Mouse (Mus musculus) embryonic facial prominence, embryonic 13.5 days (tissue): Measurements from ENCODE around the gene Galnt9. TPM values are rescaled to one million over a fixed set of nuclear protein-coding genes. Genes with fewer than 3 reads are reported as not detected.

ENCODE experiments used
- ATAC-seq: fragments of 200-750 bp; cut with Nextera tagmentation; 2 replicates; pipeline ENCODE4 v1.8.0; 2017; ENCODE audit warnings: low read depth; ENCODE audit not compliant: insufficient number of reproducible peaks, insufficient read depth, low FRiP score, low TSS enrichment
- H3K27ac ChIP-seq: fragments of 300-500 bp; sonication (generic); 2 replicates; pipeline ENCODE4 v1.5.1; 2015; ENCODE audit warnings: moderate library complexity, mild to moderate bottlenecking, inconsistent platforms
- H3K27me3 ChIP-seq: fragments of 300-500 bp; sonication (generic); 2 replicates; pipeline ENCODE4 v1.6.1; 2015; ENCODE audit warnings: mild to moderate bottlenecking, inconsistent platforms
- H3K36me3 ChIP-seq: fragments of 300-500 bp; sonication (generic); 2 replicates; pipeline ENCODE4 v1.6.1; 2015; ENCODE audit warnings: mild to moderate bottlenecking, inconsistent platforms
- H3K4me1 ChIP-seq: fragments of 300-500 bp; sonication (generic); 2 replicates; pipeline ENCODE4 v1.6.1; 2015; ENCODE audit warnings: inconsistent platforms
- H3K4me2 ChIP-seq: fragments of 300-500 bp; sonication (generic); 2 replicates; pipeline ENCODE4 v1.6.1; 2015; ENCODE audit warnings: moderate library complexity, mild to moderate bottlenecking, inconsistent platforms
- H3K4me3 ChIP-seq: fragments of 300-500 bp; sonication (generic); 2 replicates; pipeline ENCODE4 v1.5.1; 2015; ENCODE audit warnings: mild to moderate bottlenecking, inconsistent platforms
- H3K9ac ChIP-seq: fragments of 300-500 bp; sonication (generic); 2 replicates; pipeline ENCODE4 v1.6.1; 2015; ENCODE audit warnings: mild to moderate bottlenecking, inconsistent platforms
- H3K9me3 ChIP-seq: fragments of 300-500 bp; sonication (generic); 2 replicates; pipeline ENCODE4 v1.6.1; 2016; ENCODE audit warnings: inconsistent platforms
- WGBS: fragments of 180-500 bp; shearing (Covaris S2); methylation state at CpG from one replicate; pipeline ENCODE4 v1.1.7; 2015; ENCODE audit warnings: mixed read lengths; 5-methylcytosine and 5-hydroxymethylcytosine counted together
- polyA plus RNA-seq: library from polyadenylated mRNA; unstranded; fragments of >200 nt; fragmentation: Nextera tagmentation; extraction: Ambion mirVana; gene quantifications from 2 replicates; pipeline ENCODE4 v1.2.1, GENCODE M21; 2015

Galnt9 gene
- polyA plus RNA-seq, 1 experiment from 2014 or later = 1.0 TPM

- H3K4me2 ChIP-seq = no peak overlapping the region
- no peak overlapping the region for H3K4me3 ChIP-seq
- H3K9me3 ChIP-seq = no peaks in the 10 kb centered on the region
- H3K4me1 ChIP-seq = no peaks in the 10 kb centered on the region
- no peak for ATAC-seq
- H3K27me3 ChIP-seq = peaks cover 8% of the 10 kb centered on the region
- WGBS = 53% methylated on average over 2 of the region's 2 CpGs
- H3K27ac ChIP-seq = no peak overlapping the region
- no peaks in the 10 kb centered on the region for H3K36me3 ChIP-seq
- no peak overlapping the region for H3K9ac ChIP-seq
These were observed 11.0 kb downstream of the Galnt9 start for GRCm38 (mm10) chr5:110555198-110555597.

- no peaks in the 10 kb centered on the region for H3K9me3 ChIP-seq
- ATAC-seq = no peak
- no peaks in the 10 kb centered on the region for H3K4me1 ChIP-seq
- H3K4me3 ChIP-seq = no peak overlapping the region
- WGBS = 12% methylated on average over 8 of the region's 8 CpGs
- no peaks in the 10 kb centered on the region for H3K36me3 ChIP-seq
- no peak overlapping the region for H3K4me2 ChIP-seq
- H3K27me3 ChIP-seq = no peaks in the 10 kb centered on the region
- H3K27ac ChIP-seq = no peak overlapping the region
- H3K9ac ChIP-seq = no peak overlapping the region
These were observed 14.2 kb downstream of the Galnt9 start for GRCm38 (mm10) chr5:110558368-110558767.

DNA sequence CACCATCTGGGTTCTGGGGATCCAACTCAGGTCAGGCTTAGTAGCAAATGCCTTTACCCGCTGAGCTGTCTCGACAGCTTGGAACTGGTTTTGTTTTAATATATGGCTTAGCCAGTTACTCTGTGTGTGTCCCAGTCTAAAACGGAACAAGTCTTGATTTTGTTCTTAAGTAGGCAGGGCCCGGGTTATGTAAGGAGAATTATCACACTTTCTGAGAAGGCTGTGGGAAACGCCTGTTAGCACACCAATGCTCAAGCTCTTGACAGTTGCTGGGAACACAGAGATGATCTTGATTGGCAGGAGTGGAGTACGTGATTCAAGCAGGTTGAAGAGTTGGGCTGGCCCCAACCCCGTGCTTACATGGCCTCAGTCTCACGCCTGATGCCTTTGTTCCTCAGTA, 15.5 kb downstream of the Galnt9 start:
- ATAC-seq = no peak
- no peak overlapping the region for H3K9ac ChIP-seq
- H3K36me3 ChIP-seq = no peaks in the 10 kb centered on the region
- WGBS = 89% methylated on average over 8 of the region's 8 CpGs
- H3K4me3 ChIP-seq = no peak overlapping the region
- no peaks in the 10 kb centered on the region for H3K4me1 ChIP-seq
- no peaks in the 10 kb centered on the region for H3K9me3 ChIP-seq
- no peaks in the 10 kb centered on the region for H3K27me3 ChIP-seq
- no peak overlapping the region for H3K4me2 ChIP-seq
- H3K27ac ChIP-seq = no peak overlapping the region

DNA sequence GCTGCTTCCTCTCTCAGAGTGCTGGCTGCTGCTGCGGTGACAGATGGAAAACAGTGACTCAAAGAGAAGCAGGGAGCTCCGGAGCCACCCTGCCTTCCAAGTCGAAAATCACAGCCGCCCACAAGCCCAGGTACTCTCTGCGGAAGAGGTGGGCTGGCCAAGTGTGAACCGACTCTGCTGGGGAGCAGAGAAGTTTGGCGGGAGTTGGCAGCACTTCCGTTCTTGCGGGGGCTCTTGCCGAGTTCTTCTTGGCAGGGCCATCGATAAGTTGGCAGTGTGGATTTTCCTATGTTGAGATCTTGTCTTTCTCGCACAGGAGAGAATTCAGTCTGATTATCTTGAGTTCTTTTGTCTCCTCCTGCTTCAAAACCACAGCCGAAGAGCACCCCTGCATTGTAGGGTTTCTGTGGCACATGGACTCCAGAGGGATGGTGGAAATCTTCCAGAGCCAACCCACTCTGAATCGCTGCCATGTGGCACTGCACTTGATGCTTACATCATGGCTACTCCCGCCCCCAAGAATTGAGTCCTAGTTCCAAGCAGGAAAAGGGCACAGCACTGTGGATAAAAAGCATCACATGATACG, 18.7 kb downstream of the Galnt9 start:
- Histone ChIP-seq H3K27me3 (no peaks in the 10 kb centered on the region), H3K4me1 (no peaks in the 10 kb centered on the region), H3K36me3 (no peaks in the 10 kb centered on the region), H3K4me3 (no peak overlapping the region), H3K4me2 (no peak overlapping the region), H3K9ac (no peak overlapping the region), H3K27ac (no peak overlapping the region), H3K9me3 (no peaks in the 10 kb centered on the region)
- no peak for ATAC-seq
- WGBS = 85% methylated on average over 16 of the region's 16 CpGs

- no peaks in the 10 kb centered on the region for H3K27me3 ChIP-seq
- H3K27ac ChIP-seq = no peak overlapping the region
- no peaks in the 10 kb centered on the region for H3K4me1 ChIP-seq
- no peaks in the 10 kb centered on the region for H3K9me3 ChIP-seq
- H3K36me3 ChIP-seq = no peaks in the 10 kb centered on the region
- no peak for ATAC-seq
- H3K4me3 ChIP-seq = no peak overlapping the region
- no peak overlapping the region for H3K4me2 ChIP-seq
- WGBS = 24% methylated on average over 4 of the region's 4 CpGs
- H3K9ac ChIP-seq = no peak overlapping the region
These were observed 21.0 kb downstream of the Galnt9 start for GRCm38 (mm10) chr5:110564986-110565644.

- no peak for ATAC-seq
- Histone ChIP-seq H3K27ac (no peak overlapping the region), H3K9me3 (no peaks in the 10 kb centered on the region), H3K36me3 (no peaks in the 10 kb centered on the region), H3K4me2 (no peak overlapping the region), H3K27me3 (no peaks in the 10 kb centered on the region), H3K9ac (no peak overlapping the region), H3K4me1 (peaks cover 7% of the 10 kb centered on the region; the same call in 1 of the 2 replicates), H3K4me3 (no peak overlapping the region)
- 75% methylated on average over 2 of the region's 2 CpGs for WGBS
These were observed 23.4 kb downstream of the Galnt9 start for GRCm38 (mm10) chr5:110567547-110567946.

- ATAC-seq = no peak
- Histone ChIP-seq H3K9ac (no peak overlapping the region), H3K36me3 (no peaks in the 10 kb centered on the region), H3K4me1 (peaks cover 9% of the 10 kb centered on the region; the same call in 1 of the 2 replicates), H3K27ac (no peak overlapping the region), H3K4me3 (no peak overlapping the region), H3K9me3 (no peaks in the 10 kb centered on the region), H3K27me3 (no peaks in the 10 kb centered on the region), H3K4me2 (no peak overlapping the region)
- WGBS = 70% methylated on average over 6 of the region's 6 CpGs
These were observed 30.7 kb downstream of the Galnt9 start for GRCm38 (mm10) chr5:110574888-110575287.

DNA sequence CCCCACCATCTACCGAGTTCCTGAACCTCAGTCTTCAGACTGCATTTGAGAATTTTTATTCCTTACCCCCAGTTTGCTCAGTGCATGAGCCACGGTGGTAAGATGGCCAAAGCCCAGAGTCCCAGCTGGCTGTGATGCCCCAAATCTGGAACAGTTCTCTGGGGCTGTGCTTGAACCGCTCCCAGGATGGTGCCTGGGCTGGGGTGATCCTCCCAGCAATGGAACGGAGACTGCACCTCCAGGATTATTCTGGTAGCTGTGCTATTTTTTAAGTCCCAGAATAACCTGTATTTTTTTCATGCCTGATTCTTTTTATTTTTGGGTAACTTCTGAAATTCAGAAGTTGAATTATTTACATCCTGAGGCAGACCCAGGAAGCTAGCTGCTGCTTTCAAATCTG, 35.1 kb downstream of the Galnt9 start:
- no peak for ATAC-seq
- Histone ChIP-seq H3K9ac (no peak overlapping the region), H3K4me2 (no peak overlapping the region), H3K27me3 (no peaks in the 10 kb centered on the region), H3K4me1 (no peaks in the 10 kb centered on the region), H3K4me3 (no peak overlapping the region), H3K27ac (no peak overlapping the region), H3K36me3 (no peaks in the 10 kb centered on the region), H3K9me3 (no peaks in the 10 kb centered on the region)
- WGBS = 88% methylated on average over 4 of the region's 4 CpGs

- Histone ChIP-seq H3K9me3 (no peaks in the 10 kb centered on the region), H3K27ac (no peak overlapping the region), H3K4me2 (no peak overlapping the region), H3K36me3 (no peaks in the 10 kb centered on the region), H3K27me3 (no peaks in the 10 kb centered on the region), H3K9ac (no peak overlapping the region), H3K4me3 (no peak overlapping the region), H3K4me1 (no peaks in the 10 kb centered on the region)
- ATAC-seq = no peak
- 83% methylated on average over 19 of the region's 19 CpGs for WGBS
These were observed 36.5 kb downstream of the Galnt9 start for GRCm38 (mm10) chr5:110580569-110581239.

GRCm38 (mm10) chr5:110582647-110583538, 38.7 kb downstream of the Galnt9 start:
- no peaks in the 10 kb centered on the region for H3K36me3 ChIP-seq
- H3K9ac ChIP-seq = no peak overlapping the region
- no peak overlapping the region for H3K4me3 ChIP-seq
- no peaks in the 10 kb centered on the region for H3K4me1 ChIP-seq
- no peaks in the 10 kb centered on the region for H3K9me3 ChIP-seq
- H3K27ac ChIP-seq = no peak overlapping the region
- no peak overlapping the region for H3K4me2 ChIP-seq
- no peaks in the 10 kb centered on the region for H3K27me3 ChIP-seq
- ATAC-seq = no peak
- WGBS = 63% methylated on average over 10 of the region's 10 CpGs

- H3K4me2 ChIP-seq = no peak overlapping the region
- no peaks in the 10 kb centered on the region for H3K4me1 ChIP-seq
- H3K27me3 ChIP-seq = no peaks in the 10 kb centered on the region
- H3K36me3 ChIP-seq = no peaks in the 10 kb centered on the region
- H3K27ac ChIP-seq = no peak overlapping the region
- H3K4me3 ChIP-seq = no peak overlapping the region
- no peak for ATAC-seq
- no peak overlapping the region for H3K9ac ChIP-seq
- H3K9me3 ChIP-seq = no peaks in the 10 kb centered on the region
These were observed 43.3 kb downstream of the Galnt9 start for GRCm38 (mm10) chr5:110587467-110587866.
